Mouse (Mus musculus): ENCODE data around the gene Cfd. TPM values are rescaled to one million over a fixed set of nuclear protein-coding genes. Genes with fewer than 3 reads are reported as not detected.

Gene Cfd
- total RNA-seq, 2 experiments from 2014 or later: 0.49 to 1.2 TPM

GRCm38 (mm10) chr10:79929967-79930825, 39.5 kb downstream of the Cfd start:
- ATAC-seq (replicated peaks; ENCODE audit: poor library complexity): no peak

DNA sequence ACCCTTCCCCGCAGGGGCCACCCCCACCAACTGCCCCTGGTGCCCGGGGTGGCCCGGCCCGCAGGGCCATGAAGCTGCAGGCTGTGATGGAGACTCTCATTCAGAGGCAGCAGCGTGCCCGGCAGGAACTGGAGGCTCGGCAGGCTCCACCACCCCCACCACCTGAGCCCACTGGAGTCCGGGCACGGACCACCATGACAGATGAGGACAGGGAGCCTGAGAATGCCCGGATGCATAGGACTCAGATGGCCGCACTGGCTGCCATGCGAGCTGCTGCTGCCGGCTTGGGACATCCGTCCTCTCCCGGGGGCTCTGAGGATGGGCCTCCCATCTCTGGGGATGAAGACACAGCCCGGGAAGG, 40.2 kb downstream of the Cfd start:
- ATAC-seq (replicated peaks; ENCODE audit: poor library complexity): no peak

- ATAC-seq (replicated peaks; ENCODE audit: poor library complexity): no peak
Observed at GRCm38 (mm10) chr10:79931797-79932196, 41.1 kb downstream of the Cfd start.

DNA sequence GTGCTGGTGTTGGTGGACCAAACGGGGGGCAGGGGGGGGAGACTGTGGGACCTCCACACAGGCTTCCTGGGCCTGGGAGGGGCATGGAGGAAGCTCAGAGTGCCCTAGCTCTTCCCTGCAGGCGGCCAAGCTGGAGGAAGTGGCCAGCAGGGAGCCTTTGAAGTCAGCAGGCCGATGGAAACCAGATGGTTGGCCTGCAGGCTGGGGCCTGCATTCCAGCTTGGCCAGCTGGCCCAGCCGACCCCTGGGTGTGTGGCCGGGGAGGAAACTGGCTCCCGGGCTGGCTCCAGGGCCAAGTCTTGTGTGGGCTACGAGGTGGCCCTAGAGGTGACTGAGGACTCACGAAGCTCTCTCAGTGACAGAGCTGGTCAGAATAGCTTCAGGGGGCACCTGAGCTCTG, 42.1 kb downstream of the Cfd start:
- no peak for ATAC-seq (replicated peaks; ENCODE audit: poor library complexity)

GRCm38 (mm10) chr10:79933145-79933679, 42.6 kb downstream of the Cfd start:
- no peak for ATAC-seq (replicated peaks; ENCODE audit: poor library complexity)

DNA sequence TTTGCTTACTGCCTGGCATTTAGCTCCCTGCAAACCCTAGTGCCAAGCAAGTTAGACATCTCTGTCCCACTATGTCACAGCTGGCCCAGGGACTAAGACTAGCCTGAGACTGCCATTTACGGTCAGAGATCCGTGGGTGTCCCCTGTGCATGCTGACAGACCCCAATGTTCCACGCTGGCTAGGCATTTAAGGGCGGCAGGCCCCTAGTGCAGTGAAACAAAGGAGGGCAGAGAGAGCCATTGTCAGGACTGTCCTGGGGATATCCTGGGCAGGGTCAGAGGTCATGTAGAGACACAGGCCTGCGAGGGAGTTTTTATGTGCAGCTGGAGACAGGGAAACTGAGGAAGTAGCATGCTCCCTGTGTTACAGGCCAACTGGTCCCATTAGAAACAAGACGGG, 43.2 kb downstream of the Cfd start:
- ATAC-seq (replicated peaks; ENCODE audit: poor library complexity): no peak

- ATAC-seq (replicated peaks; ENCODE audit: poor library complexity): no peak
Observed at GRCm38 (mm10) chr10:79934272-79934721, 43.6 kb downstream of the Cfd start.

DNA sequence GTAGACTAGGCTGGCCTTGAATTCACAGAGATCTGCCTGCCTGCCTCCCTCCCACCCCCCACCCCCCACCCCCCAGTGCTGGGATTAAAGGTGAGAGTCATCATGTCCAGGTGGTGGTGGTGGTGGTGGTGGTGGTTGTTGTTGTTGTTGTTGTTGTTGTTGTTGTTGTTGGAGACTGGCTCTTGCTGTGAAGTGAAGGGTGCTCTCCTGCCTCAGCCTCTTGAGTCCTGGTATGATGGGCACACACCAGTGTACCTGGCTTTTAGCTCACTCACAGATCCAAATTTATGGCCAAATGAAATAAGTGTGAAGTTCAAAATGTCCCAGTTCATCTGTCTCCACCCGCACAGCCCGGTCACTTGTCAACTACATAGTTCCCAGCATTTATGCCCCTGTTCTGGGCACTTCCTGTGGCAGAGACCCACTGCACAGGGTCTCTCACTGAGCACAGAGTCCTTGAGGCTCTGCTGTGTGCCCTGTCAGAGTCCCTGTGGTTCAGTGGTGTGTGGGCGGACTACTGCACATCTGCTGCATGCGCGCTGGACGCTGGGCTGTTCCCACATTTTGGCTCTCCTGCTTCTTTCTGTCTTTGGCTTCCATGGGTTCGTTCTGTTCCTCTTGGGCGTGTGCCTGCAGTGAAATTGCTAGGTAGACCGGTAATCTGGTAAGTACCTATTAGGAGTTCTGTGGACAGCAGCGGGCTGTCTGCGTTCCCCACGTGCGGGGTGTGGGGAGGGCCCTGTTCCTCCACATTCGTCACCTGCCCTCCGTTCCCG, 44.3 kb downstream of the Cfd start:
- no peak for ATAC-seq (replicated peaks; ENCODE audit: poor library complexity)

GRCm38 (mm10) chr10:79936284-79936910, 45.7 kb downstream of the Cfd start:
- no peak for ATAC-seq (replicated peaks; ENCODE audit: poor library complexity)

- peak; percentile 79 for ATAC-seq (replicated peaks; ENCODE audit: poor library complexity)
Observed at GRCm38 (mm10) chr10:79936911-79937441, 46.3 kb downstream of the Cfd start.

- ATAC-seq (replicated peaks; ENCODE audit: poor library complexity): 0 out of 2 replicates have a peak, but pooled peaks have one; percentile 15
Observed at GRCm38 (mm10) chr10:79937775-79938526, 47.3 kb downstream of the Cfd start.

- ATAC-seq (replicated peaks; ENCODE audit: poor library complexity): peak; percentile 59
Observed at GRCm38 (mm10) chr10:79940749-79941148, 50.1 kb downstream of the Cfd start.

Other genes with a start within 250 kb of the Cfd start
Only the 30 nearest of the 35 such genes appear.
- 8.3 and 10.2 TPM in 2 replicates for gene Tpgs1, start 221.5 kb upstream of the Cfd start, total RNA-seq (2015)
- 8.2 and 10.4 TPM in 2 replicates for gene Tpgs1, start 221.5 kb upstream of the Cfd start, total RNA-seq (2017)
- gene Cdc34, start 208.7 kb upstream of the Cfd start, total RNA-seq (2015): 69.2 and 79.0 TPM in 2 replicates
- gene Cdc34, start 208.7 kb upstream of the Cfd start, total RNA-seq (2017): 154 and 169 TPM in 2 replicates
- 0.29 and 0.49 TPM in 2 replicates for gene Gzmm, start 201.8 kb upstream of the Cfd start, total RNA-seq (2015)
- 1.1 and 2.8 TPM in 2 replicates for gene Gzmm, start 201.8 kb upstream of the Cfd start, total RNA-seq (2017)
- 441 and 471 TPM in 2 replicates for gene Bsg, start 186.4 kb upstream of the Cfd start, total RNA-seq (2015)
- 272 TPM in 2 replicates for gene Bsg, start 186.4 kb upstream of the Cfd start, total RNA-seq (2017)
- not detected in 2 replicates for gene Hcn2, start 174.2 kb upstream of the Cfd start, total RNA-seq (2015)
- not detected in 2 replicates for gene Hcn2, start 174.2 kb upstream of the Cfd start, total RNA-seq (2017)
- 36.9 and 46.9 TPM in 2 replicates for gene Polrmt, start 144.3 kb upstream of the Cfd start, total RNA-seq (2015)
- gene Polrmt, start 144.3 kb upstream of the Cfd start, total RNA-seq (2017): 10.8 and 14.6 TPM in 2 replicates
- not detected in 2 replicates for gene Fgf22, start 135.8 kb upstream of the Cfd start, total RNA-seq (2015)
- gene Fgf22, start 135.8 kb upstream of the Cfd start, total RNA-seq (2017): not detected in 2 replicates
- gene Rnf126, start 123.9 kb upstream of the Cfd start, total RNA-seq (2015): 55.6 and 63.0 TPM in 2 replicates
- gene Rnf126, start 123.9 kb upstream of the Cfd start, total RNA-seq (2017): 18.4 and 20.2 TPM in 2 replicates
- 1.6 and 2.7 TPM in 2 replicates for gene Fstl3, start 113.6 kb upstream of the Cfd start, total RNA-seq (2015)
- 1.3 and 3.6 TPM in 2 replicates for gene Fstl3, start 113.6 kb upstream of the Cfd start, total RNA-seq (2017)
- gene Prss57, start 99.9 kb upstream of the Cfd start, total RNA-seq (2015): 160 and 189 TPM in 2 replicates
- gene Prss57, start 99.9 kb upstream of the Cfd start, total RNA-seq (2017): 95.1 and 100.0 TPM in 2 replicates
- 65.3 and 71.4 TPM in 2 replicates for gene Palm, start 97.3 kb upstream of the Cfd start, total RNA-seq (2015)
- gene Palm, start 97.3 kb upstream of the Cfd start, total RNA-seq (2017): 43.4 and 53.4 TPM in 2 replicates
- gene Misp, start 69.9 kb upstream of the Cfd start, total RNA-seq (2015): not detected in 2 replicates
- gene Misp, start 69.9 kb upstream of the Cfd start, total RNA-seq (2017): 0.58 TPM in 1 of 2 replicates, not detected in the other
- gene Ptbp1, start 36.4 kb upstream of the Cfd start, total RNA-seq (2015): 218 and 262 TPM in 2 replicates
- gene Ptbp1, start 36.4 kb upstream of the Cfd start, total RNA-seq (2017): 172 and 187 TPM in 2 replicates
- 3,382 and 3,510 TPM in 2 replicates for gene Prtn3, start 16.4 kb upstream of the Cfd start, total RNA-seq (2015)
- gene Prtn3, start 16.4 kb upstream of the Cfd start, total RNA-seq (2017): 738 and 1,001 TPM in 2 replicates
- gene Plppr3, start 16.2 kb upstream of the Cfd start, total RNA-seq (2015): 39.0 and 41.2 TPM in 2 replicates
- gene Plppr3, start 16.2 kb upstream of the Cfd start, total RNA-seq (2017): 93.9 and 96.9 TPM in 2 replicates
- gene Elane, start 4.6 kb upstream of the Cfd start, total RNA-seq (2015): 6,143 and 8,228 TPM in 2 replicates
- gene Elane, start 4.6 kb upstream of the Cfd start, total RNA-seq (2017): 2,359 and 2,989 TPM in 2 replicates
- gene Med16, start 18.1 kb downstream of the Cfd start, total RNA-seq (2015): 13.9 and 14.4 TPM in 2 replicates
- gene Med16, start 18.1 kb downstream of the Cfd start, total RNA-seq (2017): 22.1 and 24.8 TPM in 2 replicates
- not detected in 2 replicates for gene Gm26602, start 20.0 kb downstream of the Cfd start, total RNA-seq (2015)
- gene Gm26602, start 20.0 kb downstream of the Cfd start, total RNA-seq (2017): not detected in 2 replicates
- 0.15 TPM in 2 replicates for gene Kiss1r, start 26.1 kb downstream of the Cfd start, total RNA-seq (2015)
- 0.25 and 1.3 TPM in 2 replicates for gene Kiss1r, start 26.1 kb downstream of the Cfd start, total RNA-seq (2017)
- 72.3 and 78.7 TPM in 2 replicates for gene R3hdm4, start 30.4 kb downstream of the Cfd start, total RNA-seq (2015)
- gene R3hdm4, start 30.4 kb downstream of the Cfd start, total RNA-seq (2017): 35.1 and 50.7 TPM in 2 replicates
- gene Arid3a, start 36.2 kb downstream of the Cfd start, total RNA-seq (2015): 19.9 and 21.6 TPM in 2 replicates
- 31.0 and 32.2 TPM in 2 replicates for gene Arid3a, start 36.2 kb downstream of the Cfd start, total RNA-seq (2017)
- 36.8 and 57.4 TPM in 2 replicates for gene Wdr18, start 69.3 kb downstream of the Cfd start, total RNA-seq (2015)
- 24.6 and 29.7 TPM in 2 replicates for gene Wdr18, start 69.3 kb downstream of the Cfd start, total RNA-seq (2017)
- not detected in 2 replicates for gene Grin3b, start 79.9 kb downstream of the Cfd start, total RNA-seq (2015)
- gene Grin3b, start 79.9 kb downstream of the Cfd start, total RNA-seq (2017): not detected in 2 replicates
- 38.9 and 44.2 TPM in 2 replicates for gene Tmem259, start 93.5 kb downstream of the Cfd start, total RNA-seq (2015)
- gene Tmem259, start 93.5 kb downstream of the Cfd start, total RNA-seq (2017): 44.6 and 54.8 TPM in 2 replicates
- gene Cnn2, start 97.7 kb downstream of the Cfd start, total RNA-seq (2015): 50.5 and 52.8 TPM in 2 replicates
- 73.3 and 84.1 TPM in 2 replicates for gene Cnn2, start 97.7 kb downstream of the Cfd start, total RNA-seq (2017)
- gene Abca7, start 105.6 kb downstream of the Cfd start, total RNA-seq (2015): 15.4 and 15.8 TPM in 2 replicates
- 17.0 and 17.5 TPM in 2 replicates for gene Abca7, start 105.6 kb downstream of the Cfd start, total RNA-seq (2017)
- gene Arhgap45, start 125.8 kb downstream of the Cfd start, total RNA-seq (2015): 64.1 and 69.0 TPM in 2 replicates
- gene Arhgap45, start 125.8 kb downstream of the Cfd start, total RNA-seq (2017): 112 and 121 TPM in 2 replicates
- 93.3 and 99.5 TPM in 2 replicates for gene Polr2e, start 148.9 kb downstream of the Cfd start, total RNA-seq (2015)
- gene Polr2e, start 148.9 kb downstream of the Cfd start, total RNA-seq (2017): 74.3 and 89.9 TPM in 2 replicates
- gene Gpx4, start 156.3 kb downstream of the Cfd start, total RNA-seq (2015): 253 and 271 TPM in 2 replicates
- gene Gpx4, start 156.3 kb downstream of the Cfd start, total RNA-seq (2017): 358 and 365 TPM in 2 replicates
- gene Sbno2, start 214.7 kb downstream of the Cfd start, total RNA-seq (2015): 16.9 and 19.5 TPM in 2 replicates
- gene Sbno2, start 214.7 kb downstream of the Cfd start, total RNA-seq (2017): 19.1 and 24.0 TPM in 2 replicates